Mouse (Mus musculus): ENCODE results near the gene Mcee.

DNA sequence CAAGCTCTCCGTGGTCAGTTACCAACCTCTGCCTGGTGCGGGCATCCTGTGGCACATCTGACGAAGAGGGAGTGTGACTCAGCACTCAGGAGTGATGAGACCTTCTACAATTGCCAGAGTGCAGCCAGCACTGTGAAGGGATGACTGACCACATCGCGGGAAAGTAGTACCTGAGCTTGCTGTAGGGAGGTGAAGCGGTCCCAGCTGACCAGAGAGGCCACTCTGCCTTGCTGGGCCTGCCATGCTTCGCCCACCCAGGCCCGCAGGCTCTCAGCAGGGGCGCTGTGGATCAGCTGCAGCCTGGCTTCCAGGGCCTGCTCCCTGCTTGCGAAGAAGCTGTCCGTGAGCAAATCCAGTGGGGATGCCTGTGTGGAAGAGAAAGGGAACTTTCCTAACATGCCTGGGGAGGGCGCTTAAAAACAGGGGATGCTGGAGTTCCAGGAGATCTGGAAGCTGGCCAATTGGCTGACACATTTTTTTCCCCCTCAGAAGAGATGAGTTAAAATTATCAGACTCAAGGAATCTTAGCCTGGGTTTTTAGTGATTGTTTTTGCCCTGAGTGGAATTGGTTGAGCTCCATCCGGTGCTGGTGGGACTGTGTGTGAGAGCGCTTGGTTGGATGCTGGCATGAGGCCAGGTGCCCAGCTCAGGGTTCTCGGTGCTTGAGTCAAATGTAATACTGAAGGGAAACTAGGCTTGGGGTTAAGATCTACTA, 43.1 kb upstream of the Mcee start:
- TF ChIP-seq CTCF (IDR thresholded peaks at IDR 0.05; ENCODE audit: control insufficient read depth, insufficient read depth, insufficient replicate concordance, low read depth, low read length): no peak
- TF ChIP-seq POLR2A (IDR thresholded peaks at IDR 0.05; ENCODE audit: control insufficient read depth, low read depth, low read length): no peak

Measured in testis, adult 2 months (tissue).